Mouse (Mus musculus) kidney, adult 2 months (tissue): ENCODE data around the gene Art3.
A peak's percentile ranks its signal among the peaks of the same experiment; 100 is the strongest.

ENCODE experiments used
- CTCF ChIP-seq: fragments of 200-500 bp; conservative IDR thresholded peaks from 2 replicates; pipeline ENCODE4 v1.5.1; 2011; ENCODE audit warnings: low read depth, mild to moderate bottlenecking, control low read depth, low read length, moderate library complexity, mixed read lengths; ENCODE audit not compliant: insufficient read depth, insufficient read length
- POLR2A ChIP-seq: fragments of 200-500 bp; IDR thresholded peaks from one replicate; pipeline ENCODE4 v1.6.1; 2011; ENCODE audit warnings: low read depth, low read length, control low read depth

GRCm38 (mm10) chr5:92398153-92398552, 66.5 kb downstream of the Art3 start:
- TF ChIP-seq POLR2A = no peak
- peak; percentile 98 for TF ChIP-seq CTCF
